Mouse (Mus musculus) mature B cell (primary cell): ENCODE results near the gene Pabpn1l.
"Not testable (repeated sequence)": the region's sequence is repeated elsewhere in the genome, so short reads cannot be mapped to it uniquely, and the experiment has no call there.

Source experiments
- in situ Hi-C: fragments of 300-500 bp; cut with MboI; formaldehyde crosslinking; loops from 2 replicates; pipeline ENCODE4 v1.14.3; 2019

Pabpn1l gene

DNA sequence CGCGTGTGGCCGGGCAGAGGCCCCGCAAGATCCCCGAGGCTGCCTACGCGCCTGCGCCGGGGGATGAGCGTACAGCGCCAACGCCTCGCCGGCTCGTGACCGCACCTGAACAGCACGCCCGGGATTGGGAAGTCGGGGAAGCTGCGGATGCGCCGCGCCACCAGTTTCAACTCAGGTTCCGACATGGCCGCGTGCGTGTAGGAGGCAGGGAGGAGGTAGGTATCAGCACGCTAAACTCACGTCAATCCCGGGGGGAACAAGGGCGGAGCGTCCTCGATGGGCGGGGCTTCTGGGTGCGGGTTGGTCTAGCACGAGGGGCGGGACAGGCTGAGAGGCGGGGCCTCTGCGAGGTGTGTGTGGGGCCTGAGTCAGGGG, 45.9 kb downstream of the Pabpn1l start, which contains the start of gene Aprt:
Aprt (minus strand) TSS at position 262 of the 375 bp plus-strand sequence.
- in situ Hi-C loops, result no loop called here

DNA sequence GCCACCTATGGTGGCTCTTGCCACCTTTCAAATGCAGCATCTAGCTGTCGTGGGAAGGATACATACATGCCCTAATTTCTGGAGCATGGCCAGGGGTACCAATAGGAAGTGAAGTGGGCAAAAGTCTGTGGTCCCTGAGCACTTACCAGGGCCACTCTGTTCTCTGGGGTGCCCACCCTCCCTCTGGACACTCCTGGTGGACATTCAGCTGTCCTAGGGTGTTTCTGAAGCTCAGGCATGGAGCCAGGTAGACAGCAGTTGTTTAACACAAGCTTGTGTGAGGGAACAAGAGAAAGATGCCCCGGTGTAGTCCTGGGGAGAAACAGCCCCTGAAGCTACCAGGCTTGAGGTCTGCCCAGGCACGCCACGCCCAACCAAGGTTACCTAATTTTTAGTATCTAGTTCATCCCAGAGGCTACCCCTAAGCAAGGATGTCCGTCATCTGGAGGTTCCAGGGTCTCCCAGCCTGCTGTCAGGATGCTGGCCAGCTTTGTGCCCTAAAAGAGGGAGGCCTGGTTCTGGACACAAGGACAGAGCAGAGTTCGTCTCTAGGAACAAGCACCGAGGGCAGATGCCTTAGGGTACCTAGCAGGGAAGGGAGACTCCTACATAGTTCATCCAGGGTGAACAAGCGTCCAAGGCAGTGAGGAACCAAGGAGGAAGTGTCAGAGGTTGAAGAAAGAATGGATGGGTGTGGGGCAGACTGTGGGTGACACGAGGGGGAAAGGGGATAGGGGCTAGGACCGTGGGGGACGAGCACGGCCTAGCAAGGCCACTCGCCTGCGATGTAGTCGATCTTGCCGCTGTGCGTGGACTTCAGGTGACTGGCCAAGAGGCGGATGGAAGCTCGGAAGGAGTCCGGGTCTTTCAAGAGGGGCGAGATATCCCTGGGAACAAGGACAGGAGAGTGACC, 46.5 kb downstream of the Pabpn1l start:
- in situ Hi-C loops, result no loop called here

DNA sequence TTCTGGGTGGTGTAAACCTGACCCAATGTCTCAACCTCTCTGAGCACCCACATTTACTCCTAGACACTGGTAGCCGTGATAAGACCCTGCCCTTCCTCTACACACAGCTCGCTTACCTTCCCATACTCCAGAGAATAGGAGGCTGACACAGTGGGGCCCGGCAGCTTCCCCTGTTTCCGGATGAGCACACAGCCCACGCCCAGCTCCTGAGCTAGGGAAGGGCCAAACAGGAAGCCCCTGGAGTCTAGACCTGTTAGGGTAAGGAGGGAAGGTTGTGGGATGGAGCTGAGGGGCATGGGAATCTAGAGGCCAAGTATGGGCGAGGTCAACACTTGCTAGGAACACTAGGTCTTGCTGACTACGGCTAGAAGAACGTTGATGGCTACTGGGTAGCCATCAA, 47.3 kb downstream of the Pabpn1l start:
- in situ Hi-C loops, result no loop called here

DNA sequence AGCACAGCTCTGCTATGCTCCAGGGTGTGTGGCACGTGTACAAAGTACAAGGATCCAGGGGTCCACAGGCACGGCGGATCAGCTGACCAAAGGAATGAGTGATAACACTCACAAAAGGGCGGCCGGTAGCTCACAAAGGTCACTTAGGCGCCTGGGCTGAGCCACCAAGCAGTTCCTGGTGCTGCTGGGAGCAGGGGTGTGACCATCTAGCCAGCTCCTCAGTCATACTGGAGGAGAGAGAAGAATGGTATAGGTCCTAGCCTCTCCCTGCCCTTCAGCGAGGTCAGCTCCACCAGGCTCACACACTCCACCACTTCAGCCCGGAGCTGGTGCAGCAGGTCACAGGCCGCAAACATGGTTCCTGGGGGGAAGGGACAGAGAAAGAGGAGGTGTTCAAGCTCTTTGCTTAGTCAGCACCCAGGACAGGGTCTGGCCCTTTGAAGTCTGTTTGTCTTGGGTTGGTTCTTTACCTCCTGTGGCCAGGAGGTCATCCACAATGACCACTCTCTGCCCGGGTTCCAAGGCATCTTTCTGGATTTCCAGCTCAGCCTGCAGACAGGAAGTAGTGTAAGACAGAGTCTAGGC, 47.8 kb downstream of the Pabpn1l start:
- in situ Hi-C loops, result no loop called here

DNA sequence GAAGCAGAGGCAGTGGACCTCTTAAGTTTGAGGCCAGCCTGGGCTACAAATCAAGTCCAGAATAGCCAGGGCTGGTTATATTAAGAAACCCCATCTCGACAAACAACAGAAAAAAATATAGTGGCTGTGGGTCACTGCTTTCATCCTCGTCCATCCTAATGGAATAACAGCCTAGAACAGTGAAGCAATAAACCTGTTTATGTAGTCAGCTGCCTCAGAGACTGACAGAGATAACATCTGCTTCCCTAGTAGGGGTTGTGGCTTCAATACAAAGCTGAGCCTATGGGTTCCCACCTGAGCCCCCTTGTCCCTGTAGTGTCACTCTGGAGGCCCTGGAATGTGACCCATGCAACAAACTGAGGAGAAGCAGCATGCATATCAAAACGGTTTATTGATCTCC, 48.3 kb downstream of the Pabpn1l start:
- in situ Hi-C loops, result no loop called here

DNA sequence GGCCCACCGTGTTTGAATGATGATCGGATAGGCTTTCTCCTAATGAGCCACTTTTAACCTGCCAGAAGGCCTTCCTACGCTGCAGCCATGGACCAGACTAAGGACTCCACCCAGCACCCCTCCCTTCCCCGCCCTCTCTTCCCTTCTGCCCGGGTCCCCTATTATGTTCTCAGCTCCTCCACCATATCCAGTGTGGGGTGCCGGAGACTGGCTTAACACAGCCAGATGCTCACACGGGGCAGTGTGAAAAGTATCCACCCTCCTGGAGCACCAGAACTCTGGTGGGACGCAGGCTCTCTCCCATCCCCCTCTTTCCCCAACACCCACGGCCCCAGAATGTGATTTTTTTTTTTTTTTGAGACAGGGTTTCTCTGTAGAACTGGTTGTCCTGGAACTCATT, 49.0 kb downstream of the Pabpn1l start:
- in situ Hi-C loops, result no loop called here

DNA sequence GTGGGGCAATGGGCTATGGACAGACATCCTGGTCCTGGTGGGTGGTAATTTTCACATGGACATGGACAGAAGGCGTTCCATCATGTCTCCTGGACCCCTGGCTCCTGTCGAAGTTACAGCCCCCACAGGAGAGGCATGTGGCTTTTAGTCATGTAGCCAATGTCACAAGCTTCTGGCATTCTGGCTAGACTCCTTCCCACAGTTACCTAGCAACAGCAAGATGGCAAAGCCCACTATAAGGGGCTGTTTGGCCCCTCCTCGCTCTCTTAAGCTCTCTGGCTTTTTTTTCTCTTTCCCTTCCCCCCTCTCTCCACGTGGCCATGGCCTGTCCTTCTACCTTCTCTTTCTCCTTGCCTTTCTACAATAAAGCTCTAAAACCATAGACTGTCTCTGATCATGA, 49.4 kb downstream of the Pabpn1l start:
- in situ Hi-C loops, result not testable (repeated sequence)

DNA sequence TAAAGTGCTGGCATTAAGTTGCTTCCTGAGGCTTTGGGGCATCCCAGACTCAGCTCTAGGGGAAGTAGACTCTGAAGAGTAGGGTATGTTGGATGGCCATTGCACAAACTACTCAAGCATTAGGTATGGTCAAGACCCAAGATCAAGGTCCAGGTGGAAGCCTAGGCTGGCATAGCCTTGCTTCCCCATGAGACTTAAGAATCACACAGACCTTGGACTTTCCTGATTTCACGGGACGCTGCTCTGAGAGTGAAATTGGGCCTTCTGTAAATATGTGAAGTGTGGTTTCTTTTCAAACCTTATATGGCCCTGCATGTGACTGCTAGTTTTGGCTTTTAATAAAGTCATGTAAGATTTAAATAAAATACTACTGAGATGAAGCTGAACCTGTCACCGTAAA, 49.8 kb downstream of the Pabpn1l start:
- in situ Hi-C loops, result no loop called here

DNA sequence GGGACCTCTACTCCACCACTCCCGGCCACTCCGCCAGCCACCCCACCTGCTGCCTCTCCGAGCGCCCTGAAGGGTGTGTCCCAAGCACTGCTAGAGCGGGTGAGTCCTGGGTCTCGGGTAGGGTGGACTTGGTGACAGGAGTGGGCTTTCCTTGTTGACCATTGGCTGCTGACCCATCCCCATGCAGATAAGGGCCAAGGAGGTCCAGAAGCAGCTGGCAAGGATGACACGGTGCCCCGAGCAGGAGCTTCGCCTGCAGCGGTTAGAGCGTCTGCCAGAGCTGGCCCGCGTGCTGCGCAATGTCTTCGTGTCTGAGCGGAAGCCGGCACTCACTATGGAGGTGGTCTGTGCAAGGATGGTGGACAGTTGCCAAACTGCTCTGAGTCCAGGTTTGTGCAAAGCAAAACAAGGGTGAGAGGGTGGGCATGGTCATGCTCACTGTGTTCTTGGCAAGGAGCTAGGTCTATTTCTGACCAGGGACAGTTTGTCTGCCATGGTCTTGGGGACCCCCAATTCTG, 50.7 kb downstream of the Pabpn1l start:
- in situ Hi-C loops, result no loop called here

DNA sequence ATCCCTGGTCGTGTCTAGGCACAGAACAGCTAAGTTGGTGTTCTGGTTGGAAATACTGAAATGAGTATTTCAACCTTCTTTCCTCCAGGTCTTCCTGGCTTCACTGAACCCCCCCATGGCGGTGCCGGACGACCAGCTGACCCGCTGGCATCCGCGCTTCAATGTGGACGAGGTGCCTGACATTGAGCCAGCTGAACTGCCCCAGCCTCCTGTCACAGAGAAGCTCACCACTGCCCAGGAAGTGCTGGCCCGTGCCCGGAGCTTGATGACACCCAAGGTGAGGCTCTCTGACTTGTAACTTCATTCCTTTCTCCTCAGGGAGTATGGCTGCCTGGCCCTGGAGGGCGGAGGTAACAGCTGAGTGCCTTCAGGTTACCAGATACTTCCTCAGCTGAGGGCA, 51.4 kb downstream of the Pabpn1l start:
- in situ Hi-C loops, result no loop called here

DNA sequence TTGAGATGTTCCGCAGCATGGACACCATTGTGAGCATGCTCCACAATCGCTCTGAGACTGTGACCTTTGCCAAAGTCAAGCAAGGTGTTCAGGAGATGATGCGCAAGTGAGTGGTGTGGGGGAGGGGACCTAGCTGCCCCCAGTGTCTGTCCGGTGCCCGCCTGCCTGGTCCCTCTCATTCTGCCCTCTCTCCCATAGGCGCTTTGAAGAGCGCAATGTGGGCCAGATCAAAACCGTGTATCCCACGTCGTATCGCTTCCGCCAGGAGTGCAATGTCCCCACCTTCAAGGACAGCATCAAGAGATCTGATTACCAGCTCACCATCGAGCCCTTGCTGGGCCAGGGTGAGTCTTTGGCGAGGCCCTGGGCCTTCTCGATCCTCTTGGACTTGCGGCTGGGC, 52.5 kb downstream of the Pabpn1l start:
- in situ Hi-C loops, result no loop called here
